Mouse (Mus musculus) MEL (cell line): ENCODE results near the gene Ltn1. TPM values are rescaled to one million over a fixed set of nuclear protein-coding genes. Genes with fewer than 3 reads are reported as not detected.

ENCODE experiments used
- DNase-seq: peaks from one replicate; pipeline ENCODE4 v3.0.0; 2011; ENCODE audit warnings: low read depth, low spot score
- H3K27ac ChIP-seq: 2 replicates; pipeline ENCODE4 v1.5.1; 2012; ENCODE audit warnings: low read depth, mild to moderate bottlenecking, control low read depth, low read length, moderate library complexity; ENCODE audit not compliant: control insufficient read depth
- H3K27me3 ChIP-seq, 2 experiments: fragments of 150-350 bp in 1 of 2; sonication (generic) in 1 of 2; 2 replicates each; pipeline ENCODE4 v1.6.1; 2012; ENCODE audit warnings: low read length in 2 of 2, mild to moderate bottlenecking in 2 of 2, improper control_type of control experiment in 1 of 2, moderate library complexity in 1 of 2; ENCODE audit not compliant: insufficient read depth in 2 of 2, control insufficient read depth in 1 of 2
- H3K36me3 ChIP-seq, 2 experiments: 2 replicates each; pipeline ENCODE4 v1.6.1; 2012 to 2014; ENCODE audit warnings: low read length in 2 of 2, improper control_type of control experiment in 1 of 2, inconsistent platforms in 1 of 2, mild to moderate bottlenecking in 1 of 2; ENCODE audit not compliant: insufficient read depth in 2 of 2, control insufficient read depth in 1 of 2
- H3K4me1 ChIP-seq, 2 experiments: fragments of 150-350 bp in 1 of 2; sonication (generic) in 1 of 2; 2 replicates each; pipeline ENCODE4 v1.6.1; 2012; ENCODE audit warnings: low read length in 2 of 2, improper control_type of control experiment in 1 of 2, mild to moderate bottlenecking in 1 of 2; ENCODE audit not compliant: insufficient read depth in 2 of 2, control insufficient read depth in 1 of 2
- H3K4me3 ChIP-seq, 2 experiments: fragments of 150-350 bp in 1 of 2; sonication (generic) in 1 of 2; 2 replicates each; pipeline ENCODE4 v1.5.1; 2012; ENCODE audit warnings: low read depth in 2 of 2, low read length in 2 of 2, mild to moderate bottlenecking in 2 of 2, moderate library complexity in 2 of 2, control low read depth in 1 of 2, improper control_type of control experiment in 1 of 2; ENCODE audit not compliant: control insufficient read depth in 1 of 2, insufficient read depth in 1 of 2
- H3K79me2 ChIP-seq: 2 replicates; pipeline ENCODE4 v1.6.1; 2012; ENCODE audit warnings: mild to moderate bottlenecking, low read length, moderate library complexity; ENCODE audit not compliant: control insufficient read depth, poor library complexity, insufficient read depth
- H3K9ac ChIP-seq: 2 replicates; pipeline ENCODE4 v1.6.1; 2012; ENCODE audit warnings: low read depth, mild to moderate bottlenecking, control low read depth, low read length, moderate library complexity; ENCODE audit not compliant: control insufficient read depth, poor library complexity, severe bottlenecking
- H3K9me3 ChIP-seq: fragments of 150-350 bp; sonication (generic); replicated peaks from 2 replicates; pipeline ENCODE4 v1.6.1; 2012; ENCODE audit warnings: mild to moderate bottlenecking, low read length, improper control_type of control experiment, moderate library complexity; ENCODE audit not compliant: insufficient read depth
- BHLHE40 ChIP-seq: IDR thresholded peaks from 2 replicates; pipeline ENCODE4 v1.6.1; 2012; ENCODE audit warnings: low read depth, mild to moderate bottlenecking, inconsistent platforms, low read length, improper control_type of control experiment, borderline replicate concordance
- CHD1 ChIP-seq: IDR thresholded peaks from 2 replicates; pipeline ENCODE4 v1.6.1; 2012; ENCODE audit warnings: low read depth, mild to moderate bottlenecking, inconsistent platforms, low read length, improper control_type of control experiment
- ELF1 ChIP-seq: IDR thresholded peaks from 2 replicates; pipeline ENCODE4 v1.6.1; 2014; ENCODE audit warnings: low read depth, mild to moderate bottlenecking, inconsistent platforms, low read length, improper control_type of control experiment, moderate library complexity
- EP300 ChIP-seq, 2 experiments: IDR thresholded peaks; 2 replicates each; pipeline ENCODE4 v1.6.1; 2011; ENCODE audit warnings: improper control_type of control experiment in 2 of 2, low read length in 2 of 2, low read depth in 1 of 2, mild to moderate bottlenecking in 1 of 2
- ETS1 ChIP-seq: IDR thresholded peaks from 2 replicates; pipeline ENCODE4 v1.6.1; 2012; ENCODE audit warnings: low read depth, mild to moderate bottlenecking, inconsistent platforms, low read length, improper control_type of control experiment, moderate library complexity
- GABPA ChIP-seq: IDR thresholded peaks from 2 replicates; pipeline ENCODE4 v1.6.1; 2012; ENCODE audit warnings: low read depth, mild to moderate bottlenecking, inconsistent platforms, low read length, improper control_type of control experiment, moderate library complexity
- HCFC1 ChIP-seq: IDR thresholded peaks from 2 replicates; pipeline ENCODE4 v1.6.1; 2012; ENCODE audit warnings: low read depth, mild to moderate bottlenecking, inconsistent platforms, low read length, improper control_type of control experiment, moderate library complexity
- KAT2A ChIP-seq: conservative IDR thresholded peaks from 2 replicates; pipeline ENCODE4 v1.6.1; 2012; ENCODE audit warnings: low read depth, low read length, improper control_type of control experiment, inconsistent platforms
- MAFK ChIP-seq: IDR thresholded peaks from 2 replicates; pipeline ENCODE4 v1.6.1; 2011; ENCODE audit warnings: low read depth, mild to moderate bottlenecking, low read length, improper control_type of control experiment, borderline replicate concordance
- MAX ChIP-seq: IDR thresholded peaks from 2 replicates; pipeline ENCODE4 v1.6.1; 2011; ENCODE audit warnings: low read length, improper control_type of control experiment
- MAZ ChIP-seq: IDR thresholded peaks from 2 replicates; pipeline ENCODE4 v1.6.1; 2012; ENCODE audit warnings: low read depth, mild to moderate bottlenecking, inconsistent platforms, low read length, improper control_type of control experiment
- MXI1 ChIP-seq: IDR thresholded peaks from 2 replicates; pipeline ENCODE4 v1.6.1; 2011; ENCODE audit warnings: mild to moderate bottlenecking, low read depth, low read length, improper control_type of control experiment
- MYB ChIP-seq: IDR thresholded peaks from 2 replicates; pipeline ENCODE4 v1.6.1; 2011; ENCODE audit warnings: mild to moderate bottlenecking, low read depth, low read length, improper control_type of control experiment
- MYC ChIP-seq: IDR thresholded peaks from 2 replicates; pipeline ENCODE4 v1.6.1; 2011; ENCODE audit warnings: low read depth, mild to moderate bottlenecking, low read length, improper control_type of control experiment, moderate library complexity
- NELFE ChIP-seq: IDR thresholded peaks from 2 replicates; pipeline ENCODE4 v1.6.1; 2011; ENCODE audit warnings: low read depth, low read length, improper control_type of control experiment
- POLR2A ChIP-seq, 2 experiments: IDR thresholded peaks; 2 replicates each; pipeline ENCODE4 v1.6.1; 2011 to 2012; ENCODE audit warnings: low read length in 2 of 2, mild to moderate bottlenecking in 2 of 2, control low read depth in 1 of 2, improper control_type of control experiment in 1 of 2, low read depth in 1 of 2, moderate library complexity in 1 of 2; ENCODE audit not compliant: control insufficient read depth in 1 of 2, insufficient read depth in 1 of 2, poor library complexity in 1 of 2
- POLR2AphosphoS2 ChIP-seq: IDR thresholded peaks from 2 replicates; pipeline ENCODE4 v1.6.1; 2011; ENCODE audit warnings: low read length, improper control_type of control experiment
- RCOR1 ChIP-seq: IDR thresholded peaks from 2 replicates; pipeline ENCODE4 v1.6.1; 2012; ENCODE audit warnings: low read depth, mild to moderate bottlenecking, inconsistent platforms, low read length, improper control_type of control experiment
- SIN3A ChIP-seq: IDR thresholded peaks from 2 replicates; pipeline ENCODE4 v1.6.1; 2012; ENCODE audit warnings: low read length, improper control_type of control experiment, inconsistent platforms
- TBP ChIP-seq: IDR thresholded peaks from 2 replicates; pipeline ENCODE4 v1.8.0; 2011; ENCODE audit warnings: low read depth, low read length, improper control_type of control experiment
- TCF12 ChIP-seq: IDR thresholded peaks from 2 replicates; pipeline ENCODE4 v1.6.1; 2014; ENCODE audit warnings: low read depth, mild to moderate bottlenecking, inconsistent platforms, low read length, improper control_type of control experiment, moderate library complexity
- USF1 ChIP-seq: IDR thresholded peaks from 2 replicates; pipeline ENCODE4 v1.6.1; 2014; ENCODE audit warnings: low read depth, mild to moderate bottlenecking, inconsistent platforms, low read length, improper control_type of control experiment, moderate library complexity
- ZC3H11A ChIP-seq: IDR thresholded peaks from 2 replicates; pipeline ENCODE4 v1.6.1; 2012; ENCODE audit warnings: low read depth, mild to moderate bottlenecking, inconsistent platforms, low read length, improper control_type of control experiment
- ZKSCAN1 ChIP-seq: IDR thresholded peaks from 2 replicates; pipeline ENCODE4 v1.6.1; 2012; ENCODE audit warnings: low read depth, mild to moderate bottlenecking, inconsistent platforms, low read length, improper control_type of control experiment, moderate library complexity
- ZMIZ1 ChIP-seq: IDR thresholded peaks from 2 replicates; pipeline ENCODE4 v1.6.1; 2012; ENCODE audit warnings: low read depth, mild to moderate bottlenecking, inconsistent platforms, low read length, improper control_type of control experiment, moderate library complexity
- polyA plus RNA-seq, 2 experiments: library from polyadenylated mRNA; stranded (reverse) in 1 of 2; unstranded in 1 of 2; fragments of >175 nt in 1 of 2; fragments of >200 nt in 1 of 2; gene quantifications; 2 replicates each; pipeline versions ENCODE4 v1.2.1 to v1.2.4; 2012; ENCODE audit warnings: low replicate concordance in 2 of 2, low read depth in 1 of 2; ENCODE audit not compliant: insufficient read length in 2 of 2, insufficient read depth in 1 of 2, missing spikeins in 1 of 2
- total RNA-seq: library from RNA; depleted of rRNA; stranded (reverse); fragments of 300-350 nt; gene quantifications from 2 replicates; pipeline ENCODE4 v1.2.3, GENCODE M21; 2012

Gene Ltn1
- total and polyA plus RNA-seq, 3 experiments, result 16.0 to 55.9 (median 22.3) TPM

- Histone ChIP-seq H3K27me3 (peaks cover 0 to 2% of the 10 kb centered on the region in 2 experiments; a peak in 1 of 4 replicates), H3K4me1 (peaks cover 0 to 23% of the 10 kb centered on the region in 2 experiments; a peak in 3 of 4 replicates), H3K79me2 (peaks cover 36% of the 10 kb centered on the region), H3K9me3 (no peaks in the 10 kb centered on the region), H3K9ac (peak overlapping the region; percentile 90), H3K4me3 (peak overlapping the region; percentile 97 to 99)
- TF ChIP-seq ELF1, result no peak
- peak; percentile 46; the same call in 1 of the 2 replicates for TF ChIP-seq SIN3A
- TF ChIP-seq, all 39 proteins: peak for 1
- peak; percentile 52 for DNase-seq
- Histone ChIP-seq H3K27ac (peak overlapping the region; percentile 27; the same call in 1 of the 2 replicates), H3K36me3 (peaks cover 2 to 19% of the 10 kb centered on the region in 2 experiments)
These were observed 22.8 kb upstream of the Ltn1 start for GRCm38 (mm10) chr16:87455180-87455611.

- TF ChIP-seq EP300 (IDR thresholded peaks at IDR 0.05; ENCODE audit: low read depth in 1 of 2, low read length in 2 of 2), result peak in 1 of 2 experiments; percentile 15; a peak in 1 of 4 replicates
- no peak for TF ChIP-seq MYB
- TF ChIP-seq TBP, result peak; percentile 79
- peak; percentile 93 for TF ChIP-seq HCFC1
- TF ChIP-seq MXI1, result peak; percentile 98
- peak; percentile 56; the same call in 1 of the 2 replicates for TF ChIP-seq POLR2AphosphoS2
- TF ChIP-seq BHLHE40, result no peak
- TF ChIP-seq MAX, result peak; percentile 98
- TF ChIP-seq ETS1, result peak; percentile 53
- peak; percentile 80; the same call in 1 of the 2 replicates for TF ChIP-seq MAZ
- TF ChIP-seq ZMIZ1, result peak; percentile 44; the same call in 1 of the 2 replicates
- TF ChIP-seq CHD1, result no peak
- TF ChIP-seq TCF12, result peak; percentile 76
- TF ChIP-seq ZKSCAN1, result no peak
- TF ChIP-seq ELF1, result peak; percentile 88
- TF ChIP-seq ZC3H11A, result no peak
- no peak for TF ChIP-seq RCOR1
- peak; percentile 82 for TF ChIP-seq USF1
- TF ChIP-seq SIN3A, result peak; percentile 98
- TF ChIP-seq KAT2A, result peak; percentile 75
- TF ChIP-seq GABPA, result no peak; the same call in 1 of the 2 replicates
- TF ChIP-seq MYC, result peak; percentile 100
- peak; percentile 91 for TF ChIP-seq NELFE
- peak; percentile 86 to 91 for TF ChIP-seq POLR2A (IDR thresholded peaks at IDR 0.05; ENCODE audit: control insufficient read depth in 1 of 2, insufficient read depth in 1 of 2, low read depth in 1 of 2, low read length in 2 of 2, poor library complexity in 1 of 2)
- TF ChIP-seq MAFK, result no peak
- Histone ChIP-seq H3K4me3 (peak within 1 kb of the TSS; percentile 97 to 99), H3K79me2 (peaks cover 33% of the 10 kb centered on the region), H3K4me1 (peaks cover 0 to 23% of the 10 kb centered on the region in 2 experiments; a peak in 3 of 4 replicates), H3K27ac (peak within 1 kb of the TSS; percentile 46), H3K9ac (peak within 1 kb of the TSS; percentile 90), H3K27me3 (peaks cover 0 to 2% of the 10 kb centered on the region in 2 experiments; a peak in 1 of 4 replicates), H3K36me3 (peaks cover 0 to 19% of the 10 kb centered on the region in 2 experiments; a peak in 3 of 4 replicates), H3K9me3 (no peaks in the 10 kb centered on the region)
- DNase-seq, result peak; percentile 94
These were observed 22.2 kb upstream of the Ltn1 start, which contains the start of gene Usp16 for GRCm38 (mm10) chr16:87454419-87455179. Gene Usp16, plus strand, starts transcription at chr16:87454703.
